Mouse (Mus musculus) MEL (cell line): Measurements from ENCODE around the gene Ctnnd2. TPM values are rescaled to one million over a fixed set of nuclear protein-coding genes. Genes with fewer than 3 reads are reported as not detected.

Source experiments
- DNase-seq: peaks from one replicate; pipeline ENCODE4 v3.0.0; 2011; ENCODE audit warnings: low read depth, low spot score
- H3K27ac ChIP-seq: 2 replicates; pipeline ENCODE4 v1.5.1; 2012; ENCODE audit warnings: low read depth, mild to moderate bottlenecking, control low read depth, low read length, moderate library complexity; ENCODE audit not compliant: control insufficient read depth
- H3K27me3 ChIP-seq, 2 experiments: fragments of 150-350 bp in 1 of 2; sonication (generic) in 1 of 2; 2 replicates each; pipeline ENCODE4 v1.6.1; 2012; ENCODE audit warnings: low read length in 2 of 2, mild to moderate bottlenecking in 2 of 2, improper control_type of control experiment in 1 of 2, moderate library complexity in 1 of 2; ENCODE audit not compliant: insufficient read depth in 2 of 2, control insufficient read depth in 1 of 2
- H3K36me3 ChIP-seq, 2 experiments: 2 replicates each; pipeline ENCODE4 v1.6.1; 2012 to 2014; ENCODE audit warnings: low read length in 2 of 2, improper control_type of control experiment in 1 of 2, inconsistent platforms in 1 of 2, mild to moderate bottlenecking in 1 of 2; ENCODE audit not compliant: insufficient read depth in 2 of 2, control insufficient read depth in 1 of 2
- H3K4me1 ChIP-seq, 2 experiments: fragments of 150-350 bp in 1 of 2; sonication (generic) in 1 of 2; 2 replicates each; pipeline ENCODE4 v1.6.1; 2012; ENCODE audit warnings: low read length in 2 of 2, improper control_type of control experiment in 1 of 2, mild to moderate bottlenecking in 1 of 2; ENCODE audit not compliant: insufficient read depth in 2 of 2, control insufficient read depth in 1 of 2
- H3K4me3 ChIP-seq, 2 experiments: fragments of 150-350 bp in 1 of 2; sonication (generic) in 1 of 2; 2 replicates each; pipeline ENCODE4 v1.5.1; 2012; ENCODE audit warnings: low read depth in 2 of 2, low read length in 2 of 2, mild to moderate bottlenecking in 2 of 2, moderate library complexity in 2 of 2, control low read depth in 1 of 2, improper control_type of control experiment in 1 of 2; ENCODE audit not compliant: control insufficient read depth in 1 of 2, insufficient read depth in 1 of 2
- H3K79me2 ChIP-seq: 2 replicates; pipeline ENCODE4 v1.6.1; 2012; ENCODE audit warnings: mild to moderate bottlenecking, low read length, moderate library complexity; ENCODE audit not compliant: control insufficient read depth, poor library complexity, insufficient read depth
- H3K9ac ChIP-seq: 2 replicates; pipeline ENCODE4 v1.6.1; 2012; ENCODE audit warnings: low read depth, mild to moderate bottlenecking, control low read depth, low read length, moderate library complexity; ENCODE audit not compliant: control insufficient read depth, poor library complexity, severe bottlenecking
- H3K9me3 ChIP-seq: fragments of 150-350 bp; sonication (generic); replicated peaks from 2 replicates; pipeline ENCODE4 v1.6.1; 2012; ENCODE audit warnings: mild to moderate bottlenecking, low read length, improper control_type of control experiment, moderate library complexity; ENCODE audit not compliant: insufficient read depth
- ETS1 ChIP-seq: IDR thresholded peaks from 2 replicates; pipeline ENCODE4 v1.6.1; 2012; ENCODE audit warnings: low read depth, mild to moderate bottlenecking, inconsistent platforms, low read length, improper control_type of control experiment, moderate library complexity
- GATA1 ChIP-seq: IDR thresholded peaks from 2 replicates; pipeline ENCODE4 v1.6.1; 2011; ENCODE audit warnings: low read depth, low read length, improper control_type of control experiment
- HCFC1 ChIP-seq: IDR thresholded peaks from 2 replicates; pipeline ENCODE4 v1.6.1; 2012; ENCODE audit warnings: low read depth, mild to moderate bottlenecking, inconsistent platforms, low read length, improper control_type of control experiment, moderate library complexity
- MAX ChIP-seq: IDR thresholded peaks from 2 replicates; pipeline ENCODE4 v1.6.1; 2011; ENCODE audit warnings: low read length, improper control_type of control experiment
- MAZ ChIP-seq: IDR thresholded peaks from 2 replicates; pipeline ENCODE4 v1.6.1; 2012; ENCODE audit warnings: low read depth, mild to moderate bottlenecking, inconsistent platforms, low read length, improper control_type of control experiment
- MEF2A ChIP-seq: IDR thresholded peaks from 2 replicates; pipeline ENCODE4 v1.6.1; 2014; ENCODE audit warnings: low read depth, mild to moderate bottlenecking, inconsistent platforms, low read length, improper control_type of control experiment; ENCODE audit not compliant: poor library complexity, insufficient replicate concordance, severe bottlenecking; ENCODE audit errors: extremely low read depth
- NRF1 ChIP-seq: IDR thresholded peaks from 2 replicates; pipeline ENCODE4 v1.6.1; 2014; ENCODE audit warnings: low read depth, mild to moderate bottlenecking, inconsistent platforms, low read length, improper control_type of control experiment, moderate library complexity; ENCODE audit not compliant: poor library complexity, insufficient read depth, severe bottlenecking
- POLR2AphosphoS5 ChIP-seq: IDR thresholded peaks from 2 replicates; pipeline ENCODE4 v1.6.1; 2012; ENCODE audit warnings: low read depth, borderline replicate concordance, mild to moderate bottlenecking, inconsistent platforms, low read length, moderate library complexity, mixed read lengths
- RAD21 ChIP-seq: IDR thresholded peaks from 2 replicates; pipeline ENCODE4 v1.6.1; 2011; ENCODE audit warnings: mild to moderate bottlenecking, low read depth, low read length, improper control_type of control experiment
- SIN3A ChIP-seq: IDR thresholded peaks from 2 replicates; pipeline ENCODE4 v1.6.1; 2012; ENCODE audit warnings: low read length, improper control_type of control experiment, inconsistent platforms
- SMC3 ChIP-seq: IDR thresholded peaks from 2 replicates; pipeline ENCODE4 v1.6.1; 2011; ENCODE audit warnings: low read depth, low read length, improper control_type of control experiment
- TAL1 ChIP-seq: IDR thresholded peaks from 2 replicates; pipeline ENCODE4 v1.6.1; 2012; ENCODE audit warnings: mild to moderate bottlenecking, inconsistent platforms, low read length, moderate library complexity, mixed read lengths
- TBP ChIP-seq: IDR thresholded peaks from 2 replicates; pipeline ENCODE4 v1.8.0; 2011; ENCODE audit warnings: low read depth, low read length, improper control_type of control experiment
- USF1 ChIP-seq: IDR thresholded peaks from 2 replicates; pipeline ENCODE4 v1.6.1; 2014; ENCODE audit warnings: low read depth, mild to moderate bottlenecking, inconsistent platforms, low read length, improper control_type of control experiment, moderate library complexity
- USF2 ChIP-seq, 2 experiments: IDR thresholded peaks; 2 replicates each; pipeline ENCODE4 v1.6.1; 2011 to 2012; ENCODE audit warnings: improper control_type of control experiment in 2 of 2, low read length in 2 of 2, borderline replicate concordance in 1 of 2, inconsistent platforms in 1 of 2, low read depth in 1 of 2, mild to moderate bottlenecking in 1 of 2; ENCODE audit not compliant: insufficient read depth in 1 of 2
- ZC3H11A ChIP-seq: IDR thresholded peaks from 2 replicates; pipeline ENCODE4 v1.6.1; 2012; ENCODE audit warnings: low read depth, mild to moderate bottlenecking, inconsistent platforms, low read length, improper control_type of control experiment
- ZKSCAN1 ChIP-seq: IDR thresholded peaks from 2 replicates; pipeline ENCODE4 v1.6.1; 2012; ENCODE audit warnings: low read depth, mild to moderate bottlenecking, inconsistent platforms, low read length, improper control_type of control experiment, moderate library complexity
- polyA plus RNA-seq, 2 experiments: library from polyadenylated mRNA; stranded (reverse) in 1 of 2; unstranded in 1 of 2; fragments of >175 nt in 1 of 2; fragments of >200 nt in 1 of 2; gene quantifications; 2 replicates each; pipeline versions ENCODE4 v1.2.1 to v1.2.4; 2012; ENCODE audit warnings: low replicate concordance in 2 of 2, low read depth in 1 of 2; ENCODE audit not compliant: insufficient read length in 2 of 2, insufficient read depth in 1 of 2, missing spikeins in 1 of 2
- total RNA-seq: library from RNA; depleted of rRNA; stranded (reverse); fragments of 300-350 nt; gene quantifications from 2 replicates; pipeline ENCODE4 v1.2.3, GENCODE M21; 2012

Ctnnd2 gene
- total and polyA plus RNA-seq, 3 experiments = 0.03 TPM; not detected in 2

- H3K4me3 ChIP-seq = no peak overlapping the region
- H3K36me3 ChIP-seq = no peaks in the 10 kb centered on the region
- H3K4me1 ChIP-seq = no peaks in the 10 kb centered on the region
- H3K27ac ChIP-seq = no peak overlapping the region
- DNase-seq = no peak
- H3K9me3 ChIP-seq = no peaks in the 10 kb centered on the region
- H3K9ac ChIP-seq = no peak overlapping the region
- H3K27me3 ChIP-seq = no peaks in the 10 kb centered on the region; a peak in 1 of 4 replicates
- TF ChIP-seq SIN3A (no peak), SMC3 (no peak), TAL1 (no peak), MAZ (no peak), RAD21 (no peak), ZKSCAN1 (no peak), USF2 (IDR thresholded peaks at IDR 0.05; ENCODE audit: borderline replicate concordance in 1 of 2, insufficient read depth in 1 of 2, low read depth in 1 of 2, low read length in 2 of 2) (no peak), POLR2AphosphoS5 (no peak), USF1 (no peak), ETS1 (no peak), MAX (no peak)
- no peaks in the 10 kb centered on the region for H3K79me2 ChIP-seq
Measured at GRCm38 (mm10) chr15:30617932-30618331, 445.5 kb downstream of the Ctnnd2 start.

- Histone ChIP-seq H3K79me2 (no peaks in the 10 kb centered on the region), H3K27ac (no peak overlapping the region), H3K9me3 (no peaks in the 10 kb centered on the region), H3K36me3 (no peaks in the 10 kb centered on the region), H3K27me3 (no peaks in the 10 kb centered on the region), H3K4me1 (no peaks in the 10 kb centered on the region), H3K9ac (no peak overlapping the region), H3K4me3 (no peak overlapping the region)
- no peak for DNase-seq
- TF ChIP-seq HCFC1 (no peak), TBP (no peak), GATA1 (no peak), NRF1 (no peak), MEF2A (no peak), USF1 (no peak), ZC3H11A (no peak)
Measured at GRCm38 (mm10) chr15:30628524-30628923, 456.1 kb downstream of the Ctnnd2 start.
